Mouse (Mus musculus) layer of hippocampus, adult 2 months (tissue): Measurements from ENCODE around the gene Zfp473. TPM values are rescaled to one million over a fixed set of nuclear protein-coding genes. Genes with fewer than 3 reads are reported as not detected.
A peak's percentile ranks its signal among the peaks of the same experiment; 100 is the strongest.
"Not testable (repeated sequence)": the region's sequence is repeated elsewhere in the genome, so short reads cannot be mapped to it uniquely, and the experiment has no call there.

Source experiments
- DNase-seq, 2 experiments: peaks; one replicate each; pipeline ENCODE4 v3.0.0; 2022; ENCODE audit warnings: low spot score in 2 of 2
- H3K27ac ChIP-seq: fragments of 200-600 bp; 2 replicates; pipeline ENCODE4 v1.8.1; 2022
- H3K4me3 ChIP-seq: fragments of 200-600 bp; 2 replicates; pipeline ENCODE4 v1.8.1; 2022; ENCODE audit warnings: mild to moderate bottlenecking
- CTCF ChIP-seq: fragments of 200-600 bp; conservative IDR thresholded peaks from 2 replicates; pipeline ENCODE4 v1.8.1; 2022; ENCODE audit warnings: antibody characterized with exemption, mild to moderate bottlenecking, moderate library complexity
- long read RNA-seq, 2 experiments: library from polyadenylated mRNA; stranded (forward); transcript quantifications; one replicate each; pipeline ENCODE4 v2.0.0; 2021; ENCODE audit warnings: borderline mapping rate in 2 of 2
- total RNA-seq, 2 experiments: library from RNA; stranded (reverse); gene quantifications; 2 replicates each; pipeline ENCODE4 v1.2.3; 2021

Gene Zfp473
- total RNA-seq = under 1 TPM; 0.25 to 0.44 TPM
- long read RNA-seq, experiment 1, partial matches to known transcripts = 0 of 1 reads
- long read RNA-seq, experiment 1, other reads (novel, unspliced or antisense) = 1 of 1 reads
- long read RNA-seq, experiment 2 = 0 reads

GRCm38 (mm10) chr7:44750950-44751349 is at the start of gene Zfp473:
Gene Zfp473, minus strand, starts transcription at chr7:44751050.
- not testable (repeated sequence) for H3K4me3 ChIP-seq, H3K27ac ChIP-seq, DNase-seq

- TF ChIP-seq CTCF = no peak
- no peak for DNase-seq
- Histone ChIP-seq H3K4me3 (no peak overlapping the region), H3K27ac (no peak overlapping the region)
Observed at GRCm38 (mm10) chr7:44792781-44793180, 41.9 kb upstream of the Zfp473 start.

- Histone ChIP-seq H3K27ac (no peak overlapping the region), H3K4me3 (no peak overlapping the region)
- no peak for DNase-seq
- TF ChIP-seq CTCF = no peak
Observed at GRCm38 (mm10) chr7:44790066-44790465, 39.2 kb upstream of the Zfp473 start.

- H3K27ac ChIP-seq = no peak overlapping the region
- H3K4me3 ChIP-seq = no peak overlapping the region
- DNase-seq = no peak
- TF ChIP-seq CTCF = no peak
Observed at GRCm38 (mm10) chr7:44789531-44789930, 38.7 kb upstream of the Zfp473 start.

GRCm38 (mm10) chr7:44780101-44780500 is 29.3 kb upstream of the Zfp473 start:
- Histone ChIP-seq H3K27ac (no peak overlapping the region), H3K4me3 (no peak overlapping the region)
- no peak for DNase-seq
- no peak for TF ChIP-seq CTCF

GRCm38 (mm10) chr7:44776849-44777498 is 26.1 kb upstream of the Zfp473 start:
- H3K4me3 ChIP-seq = no peak overlapping the region

GRCm38 (mm10) chr7:44772591-44773204 is 21.8 kb upstream of the Zfp473 start:
- Histone ChIP-seq H3K4me3 (no peak overlapping the region), H3K27ac (no peak overlapping the region)
- TF ChIP-seq CTCF = no peak
- DNase-seq = no peak

More at GRCm38 (mm10) chr7:44776849-44777498, 26.1 kb upstream of the Zfp473 start:
- TF ChIP-seq CTCF = no peak
- H3K27ac ChIP-seq = no peak overlapping the region
- no peak for DNase-seq

- no peak overlapping the region for H3K4me3 ChIP-seq
- TF ChIP-seq CTCF = no peak
- no peak overlapping the region for H3K27ac ChIP-seq
- no peak for DNase-seq
Observed at GRCm38 (mm10) chr7:44770046-44770578, 19.3 kb upstream of the Zfp473 start.

GRCm38 (mm10) chr7:44768129-44768528 is 17.3 kb upstream of the Zfp473 start:
- Histone ChIP-seq H3K4me3 (no peak overlapping the region), H3K27ac (no peak overlapping the region)

GRCm38 (mm10) chr7:44760366-44760765 is 9.5 kb upstream of the Zfp473 start:
- Histone ChIP-seq H3K4me3 (no peak overlapping the region), H3K27ac (no peak overlapping the region)
- no peak for TF ChIP-seq CTCF
- DNase-seq = no peak

More at GRCm38 (mm10) chr7:44768129-44768528, 17.3 kb upstream of the Zfp473 start:
- no peak for DNase-seq
- no peak for TF ChIP-seq CTCF

GRCm38 (mm10) chr7:44757164-44757563 is 6.3 kb upstream of the Zfp473 start:
- no peak for TF ChIP-seq CTCF
- no peak overlapping the region for H3K4me3 ChIP-seq
- no peak for DNase-seq
- H3K27ac ChIP-seq = no peak overlapping the region

- no peak for TF ChIP-seq CTCF
- peak; percentile 88 to 98 for DNase-seq
- Histone ChIP-seq H3K4me3 (peak within 1 kb of the TSS; percentile 70), H3K27ac (peak within 1 kb of the TSS; percentile 98)
Observed at GRCm38 (mm10) chr7:44748101-44749044, 2.5 kb downstream of the Zfp473 start, which contains the start of gene Vrk3. Gene Vrk3, plus strand, starts transcription at chr7:44748413.
